Mouse (Mus musculus) erythroblast, embryonic 14.5 days (primary cell): ENCODE data around the gene Grb7.

ENCODE experiments used
- GATA1 ChIP-seq: IDR thresholded peaks from 2 replicates; pipeline ENCODE4 v1.6.1; 2012; ENCODE audit warnings: low read length, inconsistent platforms, mixed read lengths
- TAL1 ChIP-seq: IDR thresholded peaks from 3 replicates; pipeline ENCODE4 v1.6.1; 2012; ENCODE audit warnings: low read length, inconsistent platforms, mixed read lengths

DNA sequence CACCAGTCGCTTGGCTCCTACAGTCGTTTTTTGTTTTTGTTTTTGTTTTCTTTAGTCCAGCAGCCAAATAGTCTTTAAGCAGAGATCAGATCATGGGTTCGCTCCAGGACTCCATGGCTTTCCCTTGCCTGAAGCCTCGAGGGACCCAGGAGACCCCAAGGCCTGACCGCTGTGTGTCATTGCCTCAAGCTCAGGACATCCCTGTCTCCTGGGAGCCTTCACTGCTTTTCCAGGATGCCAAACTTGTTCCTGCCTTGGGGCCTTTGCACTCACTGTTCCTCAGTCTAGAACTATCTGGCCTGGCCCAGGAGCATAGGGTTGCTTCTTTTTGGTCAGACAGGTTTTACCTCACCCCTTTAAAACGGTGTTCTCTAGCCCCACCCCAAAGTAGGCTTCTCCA is 39.6 kb upstream of the Grb7 start:
- TF ChIP-seq GATA1 (no peak), TAL1 (no peak)
